Mouse (Mus musculus): Measurements from ENCODE around the gene Dpp3. TPM values are rescaled to one million over a fixed set of nuclear protein-coding genes. Genes with fewer than 3 reads are reported as not detected.

The Dpp3 gene
- polyA plus RNA-seq (2014; fragmentation: Illumina TruSeq; extraction: RNeasy Lipid Tissue Mini Kit (QIAGEN cat#74804); ENCODE audit: low read depth, low replicate concordance) = 4.0 TPM

DNA sequence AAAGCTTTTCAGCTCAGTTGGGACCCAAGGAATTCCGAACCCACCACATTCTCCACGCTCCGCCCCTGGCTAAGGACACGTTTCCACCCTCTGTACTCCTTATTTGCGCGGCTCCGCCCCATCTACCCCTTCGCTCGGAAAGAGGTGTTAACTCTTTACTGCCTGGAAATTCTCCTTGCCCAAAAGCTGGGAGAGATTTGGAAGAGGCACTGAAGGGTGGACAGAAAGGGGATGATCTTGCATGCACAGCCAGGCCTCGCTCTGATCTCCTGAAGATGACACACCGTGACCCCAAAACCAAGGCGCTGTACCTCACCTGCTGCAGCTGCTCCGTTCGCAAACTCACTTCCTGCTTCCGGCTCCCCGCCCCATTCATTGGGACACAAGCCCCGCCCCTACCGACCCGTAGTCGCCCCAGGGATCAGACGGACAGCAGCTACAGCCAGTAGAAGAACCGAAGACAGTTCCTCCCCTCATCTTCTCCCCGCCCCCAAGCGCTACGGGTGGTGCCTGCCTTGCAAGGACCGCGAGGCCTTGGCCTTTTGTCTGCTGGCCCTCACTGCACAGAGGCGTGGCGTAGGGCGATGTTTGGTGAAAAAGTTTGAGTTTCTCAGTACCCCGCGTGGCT, at the start of gene Dpp3:
Gene Dpp3 (minus strand): TSS at position 384 of the 628 bp plus-strand sequence.

GRCm38 (mm10) chr19:4961928-4962601, 34.0 kb upstream of the Dpp3 start, which contains the start of gene Mrpl11:
TSS of gene Mrpl11 (plus strand) at chr19:4962147.

GRCm38 (mm10) chr19:4942551-4943252, 14.6 kb upstream of the Dpp3 start, which contains the start of gene Peli3:
TSS of gene Peli3 (minus strand) at chr19:4943127.

GRCm38 (mm10) chr19:4905979-4906794, 21.9 kb downstream of the Dpp3 start, which contains the start of gene Bbs1:
TSS of gene Bbs1 (minus strand) at chr19:4906628.

DNA sequence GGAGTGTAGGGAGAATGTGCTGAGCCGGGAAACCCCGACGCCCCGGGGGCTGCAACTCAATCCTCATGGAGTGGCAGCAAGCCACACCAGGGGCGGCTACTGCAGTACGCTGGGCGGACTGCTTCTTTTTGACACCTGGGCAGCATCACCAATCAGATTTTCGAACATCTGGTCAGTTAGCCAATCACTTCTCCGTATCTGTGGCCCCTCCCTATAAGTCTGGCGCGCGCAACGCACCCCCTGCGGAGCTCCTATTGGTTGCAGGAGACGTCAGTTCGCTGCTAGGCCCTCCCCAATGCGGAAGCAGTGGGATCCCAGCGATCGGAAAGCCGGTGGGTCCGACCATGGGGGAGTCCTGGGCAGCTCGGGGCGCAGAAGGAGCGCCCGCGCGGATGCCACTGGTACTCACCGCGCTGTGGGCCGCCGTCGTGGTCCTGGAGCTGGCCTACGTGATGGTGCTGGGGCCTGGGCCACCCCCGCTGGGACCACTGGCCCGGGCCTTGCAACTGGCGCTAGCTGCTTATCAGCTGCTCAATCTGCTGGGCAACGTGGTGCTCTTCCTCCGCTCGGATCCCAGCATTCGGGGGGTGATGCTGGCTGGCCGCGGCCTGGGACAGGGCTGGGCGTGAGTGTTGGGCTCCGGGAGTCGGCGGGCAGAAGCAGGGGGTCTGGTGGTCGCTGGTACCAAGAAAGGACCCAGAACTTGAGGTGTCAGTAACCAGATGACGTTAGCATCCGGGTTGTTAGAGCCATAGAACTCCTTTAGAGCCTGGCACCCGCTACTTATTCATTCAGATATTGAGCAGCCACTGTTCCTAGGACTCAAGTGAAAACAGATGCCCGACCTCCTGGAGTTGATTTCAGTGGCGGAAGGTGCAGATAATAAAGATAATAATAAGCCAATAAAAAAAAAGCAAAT, 49.4 kb downstream of the Dpp3 start, which contains the start of gene Zdhhc24:
Gene Zdhhc24 (plus strand): TSS at position 264 of the 919 bp plus-strand sequence.

GRCm38 (mm10) chr19:4877785-4878184, 50.3 kb downstream of the Dpp3 start, which contains the start of gene Actn3:
TSS of gene Actn3 (minus strand) at chr19:4877909.

Other genes with a start within 250 kb of the Dpp3 start
- not detected for gene Gm960, start 229.6 kb downstream of the Dpp3 start, polyA plus RNA-seq (2014; fragmentation: Illumina TruSeq; extraction: RNeasy Lipid Tissue Mini Kit (QIAGEN cat#74804); ENCODE audit: low read depth, low replicate concordance)
- gene Sptbn2, start 217.1 kb downstream of the Dpp3 start, polyA plus RNA-seq (2014; fragmentation: Illumina TruSeq; extraction: RNeasy Lipid Tissue Mini Kit (QIAGEN cat#74804); ENCODE audit: low read depth, low replicate concordance) = not detected
- gene Rbm4b, start 171.8 kb downstream of the Dpp3 start, polyA plus RNA-seq (2014; fragmentation: Illumina TruSeq; extraction: RNeasy Lipid Tissue Mini Kit (QIAGEN cat#74804); ENCODE audit: low read depth, low replicate concordance) = 20.7 TPM
- 13.5 TPM for gene Rbm4, start 134.4 kb downstream of the Dpp3 start, polyA plus RNA-seq (2014; fragmentation: Illumina TruSeq; extraction: RNeasy Lipid Tissue Mini Kit (QIAGEN cat#74804); ENCODE audit: low read depth, low replicate concordance)
- 1.9 TPM for gene Gm21992, start 116.7 kb downstream of the Dpp3 start, polyA plus RNA-seq (2014; fragmentation: Illumina TruSeq; extraction: RNeasy Lipid Tissue Mini Kit (QIAGEN cat#74804); ENCODE audit: low read depth, low replicate concordance)
- 6.0 TPM for gene Rbm14, start 116.7 kb downstream of the Dpp3 start, polyA plus RNA-seq (2014; fragmentation: Illumina TruSeq; extraction: RNeasy Lipid Tissue Mini Kit (QIAGEN cat#74804); ENCODE audit: low read depth, low replicate concordance)
- gene Ccs, start 89.0 kb downstream of the Dpp3 start, polyA plus RNA-seq (2014; fragmentation: Illumina TruSeq; extraction: RNeasy Lipid Tissue Mini Kit (QIAGEN cat#74804); ENCODE audit: low read depth, low replicate concordance) = 1.8 TPM
- not detected for gene Ccdc87, start 88.9 kb downstream of the Dpp3 start, polyA plus RNA-seq (2014; fragmentation: Illumina TruSeq; extraction: RNeasy Lipid Tissue Mini Kit (QIAGEN cat#74804); ENCODE audit: low read depth, low replicate concordance)
- gene Ctsf, start 73.2 kb downstream of the Dpp3 start, polyA plus RNA-seq (2014; fragmentation: Illumina TruSeq; extraction: RNeasy Lipid Tissue Mini Kit (QIAGEN cat#74804); ENCODE audit: low read depth, low replicate concordance) = 112 TPM
- 2.0 TPM for gene Actn3, start 50.4 kb downstream of the Dpp3 start, polyA plus RNA-seq (2014; fragmentation: Illumina TruSeq; extraction: RNeasy Lipid Tissue Mini Kit (QIAGEN cat#74804); ENCODE audit: low read depth, low replicate concordance)
- 38.0 TPM for gene Zdhhc24, start 49.6 kb downstream of the Dpp3 start, polyA plus RNA-seq (2014; fragmentation: Illumina TruSeq; extraction: RNeasy Lipid Tissue Mini Kit (QIAGEN cat#74804); ENCODE audit: low read depth, low replicate concordance)
- 4.8 TPM for gene Bbs1, start 21.7 kb downstream of the Dpp3 start, polyA plus RNA-seq (2014; fragmentation: Illumina TruSeq; extraction: RNeasy Lipid Tissue Mini Kit (QIAGEN cat#74804); ENCODE audit: low read depth, low replicate concordance)
- gene Peli3, start 14.8 kb upstream of the Dpp3 start, polyA plus RNA-seq (2014; fragmentation: Illumina TruSeq; extraction: RNeasy Lipid Tissue Mini Kit (QIAGEN cat#74804); ENCODE audit: low read depth, low replicate concordance) = 4.0 TPM
- gene Mrpl11, start 33.9 kb upstream of the Dpp3 start, polyA plus RNA-seq (2014; fragmentation: Illumina TruSeq; extraction: RNeasy Lipid Tissue Mini Kit (QIAGEN cat#74804); ENCODE audit: low read depth, low replicate concordance) = 25.5 TPM
- gene Npas4, start 62.0 kb upstream of the Dpp3 start, polyA plus RNA-seq (2014; fragmentation: Illumina TruSeq; extraction: RNeasy Lipid Tissue Mini Kit (QIAGEN cat#74804); ENCODE audit: low read depth, low replicate concordance) = not detected
- not detected for gene Slc29a2, start 95.6 kb upstream of the Dpp3 start, polyA plus RNA-seq (2014; fragmentation: Illumina TruSeq; extraction: RNeasy Lipid Tissue Mini Kit (QIAGEN cat#74804); ENCODE audit: low read depth, low replicate concordance)
- gene B4gat1, start 110.5 kb upstream of the Dpp3 start, polyA plus RNA-seq (2014; fragmentation: Illumina TruSeq; extraction: RNeasy Lipid Tissue Mini Kit (QIAGEN cat#74804); ENCODE audit: low read depth, low replicate concordance) = 27.2 TPM
- gene AC124502.3, start 110.6 kb upstream of the Dpp3 start, polyA plus RNA-seq (2014; fragmentation: Illumina TruSeq; extraction: RNeasy Lipid Tissue Mini Kit (QIAGEN cat#74804); ENCODE audit: low read depth, low replicate concordance) = 1.1 TPM
- gene Brms1, start 113.1 kb upstream of the Dpp3 start, polyA plus RNA-seq (2014; fragmentation: Illumina TruSeq; extraction: RNeasy Lipid Tissue Mini Kit (QIAGEN cat#74804); ENCODE audit: low read depth, low replicate concordance) = not detected
- 0.23 TPM for gene Rin1, start 122.2 kb upstream of the Dpp3 start, polyA plus RNA-seq (2014; fragmentation: Illumina TruSeq; extraction: RNeasy Lipid Tissue Mini Kit (QIAGEN cat#74804); ENCODE audit: low read depth, low replicate concordance)
- 0.41 TPM for gene Cd248, start 139.8 kb upstream of the Dpp3 start, polyA plus RNA-seq (2014; fragmentation: Illumina TruSeq; extraction: RNeasy Lipid Tissue Mini Kit (QIAGEN cat#74804); ENCODE audit: low read depth, low replicate concordance)
- gene Tmem151a, start 157.2 kb upstream of the Dpp3 start, polyA plus RNA-seq (2014; fragmentation: Illumina TruSeq; extraction: RNeasy Lipid Tissue Mini Kit (QIAGEN cat#74804); ENCODE audit: low read depth, low replicate concordance) = not detected
- gene Yif1a, start 160.3 kb upstream of the Dpp3 start, polyA plus RNA-seq (2014; fragmentation: Illumina TruSeq; extraction: RNeasy Lipid Tissue Mini Kit (QIAGEN cat#74804); ENCODE audit: low read depth, low replicate concordance) = 23.0 TPM
- not detected for gene Cnih2, start 170.2 kb upstream of the Dpp3 start, polyA plus RNA-seq (2014; fragmentation: Illumina TruSeq; extraction: RNeasy Lipid Tissue Mini Kit (QIAGEN cat#74804); ENCODE audit: low read depth, low replicate concordance)
- gene Rab1b, start 178.8 kb upstream of the Dpp3 start, polyA plus RNA-seq (2014; fragmentation: Illumina TruSeq; extraction: RNeasy Lipid Tissue Mini Kit (QIAGEN cat#74804); ENCODE audit: low read depth, low replicate concordance) = 6.5 TPM
- 0.58 TPM for gene Klc2, start 190.3 kb upstream of the Dpp3 start, polyA plus RNA-seq (2014; fragmentation: Illumina TruSeq; extraction: RNeasy Lipid Tissue Mini Kit (QIAGEN cat#74804); ENCODE audit: low read depth, low replicate concordance)